Mouse (Mus musculus) CH12.LX (cell line): ENCODE results near the gene Smok2b. TPM values are rescaled to one million over a fixed set of nuclear protein-coding genes. Genes with fewer than 3 reads are reported as not detected.
"Not testable (repeated sequence)": the region's sequence is repeated elsewhere in the genome, so short reads cannot be mapped to it uniquely, and the experiment has no call there.

Experiments
- DNase-seq: peaks from one replicate; pipeline ENCODE4 v3.0.0-alpha.2; 2013; ENCODE audit errors: extremely low read depth
- H3K27ac ChIP-seq: 2 replicates; pipeline ENCODE4 v1.5.1; 2012; ENCODE audit warnings: low read depth, mild to moderate bottlenecking, control low read depth, moderate library complexity; ENCODE audit not compliant: insufficient read depth
- H3K27me3 ChIP-seq: replicated peaks from 2 replicates; pipeline ENCODE3; 2012; ENCODE audit warnings: inconsistent platforms
- H3K36me3 ChIP-seq, 2 experiments: replicated peaks in 1 of 2; 2 replicates each; pipeline versions ENCODE3 to v1.6.1; 2012; ENCODE audit warnings: inconsistent platforms in 1 of 2, low read length in 1 of 2, mild to moderate bottlenecking in 1 of 2, mixed read lengths in 1 of 2, moderate library complexity in 1 of 2; ENCODE audit not compliant: control insufficient read depth in 1 of 2, insufficient read depth in 1 of 2
- H3K4me1 ChIP-seq, 2 experiments: 2 replicates each; pipeline ENCODE4 v1.6.1; 2012; ENCODE audit warnings: inconsistent platforms in 1 of 2, moderate library complexity in 1 of 2; ENCODE audit not compliant: insufficient read depth in 2 of 2, control insufficient read depth in 1 of 2
- H3K4me2 ChIP-seq: 2 replicates; pipeline ENCODE4 v1.6.1; 2012; ENCODE audit warnings: low read depth, mild to moderate bottlenecking, control low read depth; ENCODE audit not compliant: poor library complexity, insufficient read depth, severe bottlenecking
- H3K4me3 ChIP-seq, 3 experiments: fragments of 150-350 bp in 1 of 3; sonication (generic) in 1 of 3; replicated peaks in 1 of 3; 2 replicates each; pipeline versions ENCODE3 to v1.5.1; 2011 to 2012; ENCODE audit warnings: low read depth in 2 of 3, low read length in 2 of 3, mild to moderate bottlenecking in 2 of 3, moderate library complexity in 2 of 3, control low read depth in 1 of 3, improper control_type of control experiment in 1 of 3, inconsistent platforms in 1 of 3, mixed read lengths in 1 of 3; ENCODE audit not compliant: poor library complexity in 1 of 3
- H3K79me2 ChIP-seq: replicated peaks from 2 replicates; pipeline ENCODE4 v1.6.1; 2012; ENCODE audit warnings: mild to moderate bottlenecking, moderate library complexity; ENCODE audit not compliant: control insufficient read depth, poor library complexity, insufficient read depth, severe bottlenecking; ENCODE audit errors: extremely low read depth
- H3K9ac ChIP-seq: 2 replicates; pipeline ENCODE4 v1.6.1; 2012; ENCODE audit warnings: low read depth, mild to moderate bottlenecking, control low read depth, moderate library complexity; ENCODE audit not compliant: insufficient read depth
- H3K9me3 ChIP-seq: replicated peaks from 2 replicates; pipeline ENCODE3; 2012; ENCODE audit warnings: low read length, inconsistent platforms, mixed read lengths
- IRF4 ChIP-seq: IDR thresholded peaks from 2 replicates; pipeline ENCODE4 v1.6.1; 2014; ENCODE audit warnings: low read depth, mild to moderate bottlenecking, inconsistent platforms, low read length, improper control_type of control experiment
- dilution Hi-C: fragments of 300-500 bp; cut with MboI; formaldehyde crosslinking; loops from 2 replicates; pipeline ENCODE4 v1.14.3; 2020; ENCODE audit warnings: low sequenced_read_pairs; ENCODE audit not compliant: extremely low pct_unique_long_range_greater_than_20kb, extremely low pct_ligation_motif_present
- in situ Hi-C: fragments of 300-500 bp; cut with MboI; formaldehyde crosslinking; loops from 3 replicates; pipeline ENCODE4 v1.14.3; 2019; ENCODE audit warnings: low sequenced_read_pairs, low pct_ligation_motif_present, low pct_unique_long_range_greater_than_20kb, mixed read lengths
- polyA plus RNA-seq: library from polyadenylated mRNA; unstranded; fragments of >175 nt; gene quantifications from 2 replicates; pipeline ENCODE4 v1.2.1, GENCODE M21; 2012; ENCODE audit warnings: low read depth; ENCODE audit not compliant: insufficient read length
- total RNA-seq, 2 experiments: library from RNA; depleted of rRNA; stranded (reverse); fragments of 300-350 nt in 1 of 2; fragments of >200 nt in 1 of 2; gene quantifications; 2 replicates each; pipeline ENCODE4 v1.2.3; 2012 to 2014

Gene Smok2b
- total and polyA plus RNA-seq, 3 experiments: not detected

- H3K36me3 ChIP-seq, H3K4me1 ChIP-seq, H3K4me2 ChIP-seq, in situ Hi-C loops: not testable (repeated sequence)
- TF ChIP-seq IRF4: 0 out of 2 replicates have a peak, but pooled peaks have one; percentile 8
- TF ChIP-seq, all 38 proteins: peak for 1; not testable (repeated sequence) for 37
- H3K9ac ChIP-seq, H3K4me3 ChIP-seq, H3K27me3 ChIP-seq, H3K27ac ChIP-seq, dilution Hi-C loops, H3K9me3 ChIP-seq, H3K79me2 ChIP-seq: not testable (repeated sequence)
- DNase-seq: peak; percentile 53
Measured at GRCm38 (mm10) chr17:13240807-13241727, 11.0 kb downstream of the Smok2b start.

- H3K36me3 ChIP-seq, in situ Hi-C loops, H3K9ac ChIP-seq, H3K9me3 ChIP-seq, H3K4me1 ChIP-seq, H3K79me2 ChIP-seq, H3K27ac ChIP-seq, DNase-seq, H3K27me3 ChIP-seq, dilution Hi-C loops, H3K4me2 ChIP-seq, H3K4me3 ChIP-seq: not testable (repeated sequence)
Measured at GRCm38 (mm10) chr17:13254786-13255185, 24.7 kb downstream of the Smok2b start.

Other genes with a start within 250 kb of the Smok2b start
- gene Wtap, start 236.1 kb upstream of the Smok2b start, total RNA-seq (2012; rRNA removed): 54.1 and 70.0 TPM in 2 replicates
- gene Wtap, start 236.1 kb upstream of the Smok2b start, total RNA-seq (2014; rRNA removed): 129 and 136 TPM in 2 replicates
- 88.9 and 119 TPM in 2 replicates for gene Wtap, start 236.1 kb upstream of the Smok2b start, polyA plus RNA-seq
- gene Sod2, start 223.4 kb upstream of the Smok2b start, total RNA-seq (2012; rRNA removed): 72.1 and 75.6 TPM in 2 replicates
- 101 and 103 TPM in 2 replicates for gene Sod2, start 223.4 kb upstream of the Smok2b start, total RNA-seq (2014; rRNA removed)
- gene Sod2, start 223.4 kb upstream of the Smok2b start, polyA plus RNA-seq: 81.3 and 89.2 TPM in 2 replicates
- gene Gpr31b, start 178.0 kb upstream of the Smok2b start, total RNA-seq (2012; rRNA removed): 5.6 and 6.1 TPM in 2 replicates
- 3.2 and 3.3 TPM in 2 replicates for gene Gpr31b, start 178.0 kb upstream of the Smok2b start, total RNA-seq (2014; rRNA removed)
- gene Gpr31b, start 178.0 kb upstream of the Smok2b start, polyA plus RNA-seq: 7.8 and 8.0 TPM in 2 replicates
- 0.13 TPM in 1 of 2 replicates, not detected in the other for gene Tcp10b, start 169.2 kb upstream of the Smok2b start, total RNA-seq (2012; rRNA removed)
- not detected in 2 replicates for gene Tcp10b, start 169.2 kb upstream of the Smok2b start, total RNA-seq (2014; rRNA removed)
- not detected in 2 replicates for gene Tcp10b, start 169.2 kb upstream of the Smok2b start, polyA plus RNA-seq
- 0.55 and 0.71 TPM in 2 replicates for gene Unc93a, start 98.4 kb upstream of the Smok2b start, total RNA-seq (2012; rRNA removed)
- gene Unc93a, start 98.4 kb upstream of the Smok2b start, total RNA-seq (2014; rRNA removed): 2.2 and 2.7 TPM in 2 replicates
- 2.0 and 2.4 TPM in 2 replicates for gene Unc93a, start 98.4 kb upstream of the Smok2b start, polyA plus RNA-seq
- gene Smok2a, start 9.1 kb upstream of the Smok2b start, total RNA-seq (2012; rRNA removed): not detected in 2 replicates
- gene Smok2a, start 9.1 kb upstream of the Smok2b start, total RNA-seq (2014; rRNA removed): not detected in 2 replicates
- not detected in 2 replicates for gene Smok2a, start 9.1 kb upstream of the Smok2b start, polyA plus RNA-seq
- 0.04 TPM in 1 of 2 replicates, not detected in the other for gene Tcp10c, start 124.3 kb downstream of the Smok2b start, total RNA-seq (2012; rRNA removed)
- gene Tcp10c, start 124.3 kb downstream of the Smok2b start, total RNA-seq (2014; rRNA removed): not detected in 2 replicates
- 0.44 TPM in 1 of 2 replicates, not detected in the other for gene Tcp10c, start 124.3 kb downstream of the Smok2b start, polyA plus RNA-seq